Mouse (Mus musculus): ENCODE data around the gene D430042O09Rik. TPM values are rescaled to one million over a fixed set of nuclear protein-coding genes. Genes with fewer than 3 reads are reported as not detected.

Gene D430042O09Rik
- polyA plus RNA-seq, 1 experiment from 2014 or later, result 9.5 TPM

DNA sequence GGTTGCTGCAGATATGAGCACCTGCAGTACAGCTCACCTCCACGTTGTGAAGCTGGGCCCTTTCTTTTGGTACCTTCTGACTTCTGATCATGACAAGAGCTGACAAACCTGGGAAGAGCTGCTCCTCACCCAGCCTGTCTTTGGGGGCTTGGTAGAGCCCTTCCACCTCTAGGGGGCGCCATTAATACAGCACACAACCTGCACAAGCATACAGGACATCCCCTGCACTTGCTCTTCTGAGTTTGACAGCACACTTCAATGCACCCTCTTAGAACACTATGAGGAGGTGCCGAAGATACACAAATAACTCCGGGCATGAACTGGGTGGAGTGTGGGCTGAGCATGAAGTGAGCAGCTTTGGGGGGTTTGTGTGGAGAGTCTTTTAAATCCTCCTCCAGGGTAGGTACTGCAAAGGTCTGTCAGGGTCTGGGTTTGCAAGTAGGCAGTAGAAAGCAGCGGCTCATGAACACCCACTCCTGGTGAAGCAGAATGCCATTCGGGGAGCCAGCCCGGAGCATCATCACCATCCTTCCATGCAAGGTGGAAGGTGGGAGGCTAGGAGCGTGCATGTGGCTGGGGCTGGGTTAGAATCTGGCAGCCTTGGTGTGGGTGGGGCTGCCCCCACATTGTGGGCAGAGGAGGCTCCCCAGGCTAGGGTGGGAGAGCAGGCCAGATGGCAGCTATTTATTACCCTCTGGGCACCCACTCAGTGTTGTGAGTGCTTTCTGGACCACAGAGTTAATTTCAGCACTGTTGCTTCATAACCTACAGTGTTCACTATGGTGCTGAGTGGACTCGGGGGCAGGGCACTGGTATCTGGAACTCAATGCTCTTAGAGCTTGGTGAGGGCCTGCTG is 59.5 kb downstream of the D430042O09Rik start:
- no peaks in the 10 kb centered on the region for H3K27me3 ChIP-seq (replicated peaks; ENCODE audit: control insufficient read depth, insufficient read depth, low read length)
- 64% methylated on average over 9 of the region's 9 CpGs for WGBS
- H3K27ac ChIP-seq (ENCODE audit: low read length), result no peak overlapping the region
- ATAC-seq, result peak; percentile 69
- H3K4me3 ChIP-seq (replicated peaks; ENCODE audit: low read length), result no peak overlapping the region
- peaks cover 7% of the 10 kb centered on the region for H3K4me1 ChIP-seq (replicated peaks; ENCODE audit: control insufficient read depth, insufficient read depth, low read length)
- no peaks in the 10 kb centered on the region for H3K9me3 ChIP-seq (ENCODE audit: control insufficient read depth, low read length)
- H3K36me3 ChIP-seq (ENCODE audit: control insufficient read depth, insufficient read depth), result no peaks in the 10 kb centered on the region
- H3K4me2 ChIP-seq (ENCODE audit: low read length), result no peak overlapping the region
- H3K9ac ChIP-seq (replicated peaks; ENCODE audit: low read depth, low read length), result no peak overlapping the region

- peak; percentile 55; the same call in 1 of the 2 replicates for ATAC-seq
- Histone ChIP-seq H3K9ac (replicated peaks; ENCODE audit: low read depth, low read length) (no peak overlapping the region), H3K36me3 (ENCODE audit: control insufficient read depth, insufficient read depth) (peaks cover 2% of the 10 kb centered on the region; the same call in 1 of the 2 replicates), H3K4me3 (replicated peaks; ENCODE audit: low read length) (no peak overlapping the region), H3K27ac (ENCODE audit: low read length) (peak overlapping the region; percentile 74), H3K27me3 (replicated peaks; ENCODE audit: control insufficient read depth, insufficient read depth, low read length) (no peaks in the 10 kb centered on the region), H3K4me1 (replicated peaks; ENCODE audit: control insufficient read depth, insufficient read depth, low read length) (peaks cover 8% of the 10 kb centered on the region), H3K9me3 (ENCODE audit: control insufficient read depth, low read length) (no peaks in the 10 kb centered on the region), H3K4me2 (ENCODE audit: low read length) (no peak overlapping the region)
- WGBS, result 57% methylated on average over 13 of the region's 13 CpGs
These were observed 65.4 kb downstream of the D430042O09Rik start for GRCm38 (mm10) chr7:125772961-125773571.

- H3K27me3 ChIP-seq (replicated peaks; ENCODE audit: control insufficient read depth, insufficient read depth, low read length), result no peaks in the 10 kb centered on the region
- no peak overlapping the region for H3K9ac ChIP-seq (replicated peaks; ENCODE audit: low read depth, low read length)
- no peak overlapping the region for H3K27ac ChIP-seq (ENCODE audit: low read length)
- H3K36me3 ChIP-seq (ENCODE audit: control insufficient read depth, insufficient read depth), result no peaks in the 10 kb centered on the region
- H3K4me3 ChIP-seq (replicated peaks; ENCODE audit: low read length), result no peak overlapping the region
- no peaks in the 10 kb centered on the region for H3K9me3 ChIP-seq (ENCODE audit: control insufficient read depth, low read length)
- no peaks in the 10 kb centered on the region for H3K4me1 ChIP-seq (replicated peaks; ENCODE audit: control insufficient read depth, insufficient read depth, low read length)
- 74% methylated on average over 1 of the region's 1 CpGs for WGBS
- ATAC-seq, result no peak
- H3K4me2 ChIP-seq (ENCODE audit: low read length), result no peak overlapping the region
These were observed 75.5 kb downstream of the D430042O09Rik start for GRCm38 (mm10) chr7:125783206-125783605.

GRCm38 (mm10) chr7:125786105-125786504 is 78.4 kb downstream of the D430042O09Rik start:
- WGBS, result 91% methylated on average over 5 of the region's 5 CpGs
- H3K27ac ChIP-seq (ENCODE audit: low read length), result no peak overlapping the region
- H3K27me3 ChIP-seq (replicated peaks; ENCODE audit: control insufficient read depth, insufficient read depth, low read length), result no peaks in the 10 kb centered on the region
- no peak for ATAC-seq
- H3K9me3 ChIP-seq (ENCODE audit: control insufficient read depth, low read length), result no peaks in the 10 kb centered on the region
- no peak overlapping the region for H3K4me3 ChIP-seq (replicated peaks; ENCODE audit: low read length)
- H3K4me2 ChIP-seq (ENCODE audit: low read length), result no peak overlapping the region
- no peaks in the 10 kb centered on the region for H3K4me1 ChIP-seq (replicated peaks; ENCODE audit: control insufficient read depth, insufficient read depth, low read length)
- no peaks in the 10 kb centered on the region for H3K36me3 ChIP-seq (ENCODE audit: control insufficient read depth, insufficient read depth)
- H3K9ac ChIP-seq (replicated peaks; ENCODE audit: low read depth, low read length), result no peak overlapping the region

GRCm38 (mm10) chr7:125787046-125787445 is 79.4 kb downstream of the D430042O09Rik start:
- Histone ChIP-seq H3K4me1 (replicated peaks; ENCODE audit: control insufficient read depth, insufficient read depth, low read length) (no peaks in the 10 kb centered on the region), H3K27ac (ENCODE audit: low read length) (no peak overlapping the region), H3K4me2 (ENCODE audit: low read length) (no peak overlapping the region), H3K36me3 (ENCODE audit: control insufficient read depth, insufficient read depth) (no peaks in the 10 kb centered on the region), H3K27me3 (replicated peaks; ENCODE audit: control insufficient read depth, insufficient read depth, low read length) (no peaks in the 10 kb centered on the region), H3K9ac (replicated peaks; ENCODE audit: low read depth, low read length) (no peak overlapping the region), H3K9me3 (ENCODE audit: control insufficient read depth, low read length) (no peaks in the 10 kb centered on the region), H3K4me3 (replicated peaks; ENCODE audit: low read length) (no peak overlapping the region)
- WGBS, result 74% methylated on average over 7 of the region's 7 CpGs
- no peak for ATAC-seq

DNA sequence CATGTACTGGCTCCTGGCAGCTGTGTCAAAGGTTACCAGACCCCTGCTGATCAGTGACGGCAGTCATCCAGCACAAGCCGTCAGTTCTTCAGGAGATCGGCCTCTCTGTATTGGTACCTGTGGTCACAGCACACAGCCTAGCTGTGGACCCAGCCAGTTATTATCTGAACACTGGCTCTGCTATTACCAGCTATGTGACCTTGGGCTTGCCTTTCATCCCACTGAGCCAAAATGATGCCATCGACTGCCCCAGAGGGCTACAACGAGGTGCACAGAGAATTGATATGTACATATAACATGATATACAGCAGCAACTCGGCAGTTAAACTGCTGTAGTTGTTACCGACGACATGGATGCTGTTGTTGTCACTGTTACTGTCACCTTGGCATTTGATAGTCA is 82.4 kb downstream of the D430042O09Rik start:
- ATAC-seq, result no peak
- H3K36me3 ChIP-seq (ENCODE audit: control insufficient read depth, insufficient read depth), result no peaks in the 10 kb centered on the region

GRCm38 (mm10) chr7:125806571-125806970 is 98.9 kb downstream of the D430042O09Rik start:
- ATAC-seq, result no peak
- H3K9ac ChIP-seq (replicated peaks; ENCODE audit: low read depth, low read length), result no peak overlapping the region
- no peak overlapping the region for H3K4me3 ChIP-seq (replicated peaks; ENCODE audit: low read length)
- no peaks in the 10 kb centered on the region for H3K4me1 ChIP-seq (replicated peaks; ENCODE audit: control insufficient read depth, insufficient read depth, low read length)
- H3K36me3 ChIP-seq (ENCODE audit: control insufficient read depth, insufficient read depth), result no peaks in the 10 kb centered on the region
- H3K27ac ChIP-seq (ENCODE audit: low read length), result no peak overlapping the region
- H3K4me2 ChIP-seq (ENCODE audit: low read length), result no peak overlapping the region
- no peaks in the 10 kb centered on the region for H3K9me3 ChIP-seq (ENCODE audit: control insufficient read depth, low read length)
- H3K27me3 ChIP-seq (replicated peaks; ENCODE audit: control insufficient read depth, insufficient read depth, low read length), result no peaks in the 10 kb centered on the region
- WGBS, result 52% methylated on average over 1 of the region's 1 CpGs

More for the DNA sequence above, 82.4 kb downstream of the D430042O09Rik start:
- H3K27me3 ChIP-seq (replicated peaks; ENCODE audit: control insufficient read depth, insufficient read depth, low read length), result no peaks in the 10 kb centered on the region
- H3K4me3 ChIP-seq (replicated peaks; ENCODE audit: low read length), result no peak overlapping the region
- H3K4me2 ChIP-seq (ENCODE audit: low read length), result no peak overlapping the region
- no peaks in the 10 kb centered on the region for H3K9me3 ChIP-seq (ENCODE audit: control insufficient read depth, low read length)
- H3K9ac ChIP-seq (replicated peaks; ENCODE audit: low read depth, low read length), result no peak overlapping the region
- WGBS, result 71% methylated on average over 8 of the region's 8 CpGs
- H3K27ac ChIP-seq (ENCODE audit: low read length), result no peak overlapping the region
- H3K4me1 ChIP-seq (replicated peaks; ENCODE audit: control insufficient read depth, insufficient read depth, low read length), result no peaks in the 10 kb centered on the region

- 85% methylated on average over 3 of the region's 3 CpGs for WGBS
- H3K27me3 ChIP-seq (replicated peaks; ENCODE audit: control insufficient read depth, insufficient read depth, low read length), result no peaks in the 10 kb centered on the region
- H3K9me3 ChIP-seq (ENCODE audit: control insufficient read depth, low read length), result no peaks in the 10 kb centered on the region
- H3K4me1 ChIP-seq (replicated peaks; ENCODE audit: control insufficient read depth, insufficient read depth, low read length), result no peaks in the 10 kb centered on the region
- H3K4me3 ChIP-seq (replicated peaks; ENCODE audit: low read length), result no peak overlapping the region
- H3K9ac ChIP-seq (replicated peaks; ENCODE audit: low read depth, low read length), result no peak overlapping the region
- H3K4me2 ChIP-seq (ENCODE audit: low read length), result no peak overlapping the region
- no peak for ATAC-seq
- H3K27ac ChIP-seq (ENCODE audit: low read length), result no peak overlapping the region
- H3K36me3 ChIP-seq (ENCODE audit: control insufficient read depth, insufficient read depth), result peaks cover 3% of the 10 kb centered on the region
These were observed 100.5 kb downstream of the D430042O09Rik start for GRCm38 (mm10) chr7:125808210-125808609.

- Histone ChIP-seq H3K4me2 (ENCODE audit: low read length) (no peak overlapping the region), H3K27me3 (replicated peaks; ENCODE audit: control insufficient read depth, insufficient read depth, low read length) (no peaks in the 10 kb centered on the region), H3K4me1 (replicated peaks; ENCODE audit: control insufficient read depth, insufficient read depth, low read length) (no peaks in the 10 kb centered on the region), H3K27ac (ENCODE audit: low read length) (no peak overlapping the region), H3K4me3 (replicated peaks; ENCODE audit: low read length) (no peak overlapping the region), H3K36me3 (ENCODE audit: control insufficient read depth, insufficient read depth) (peaks cover 10% of the 10 kb centered on the region), H3K9ac (replicated peaks; ENCODE audit: low read depth, low read length) (no peak overlapping the region), H3K9me3 (ENCODE audit: control insufficient read depth, low read length) (no peaks in the 10 kb centered on the region)
- no peak for ATAC-seq
- 90% methylated on average over 8 of the region's 8 CpGs for WGBS
These were observed 105.0 kb downstream of the D430042O09Rik start for GRCm38 (mm10) chr7:125812721-125813120.

All from forebrain, embryonic 16.5 days (tissue).